Mouse (Mus musculus) central nervous system, embryonic 18 days (tissue): ENCODE measurements around the gene Adam1b. TPM values are rescaled to one million over a fixed set of nuclear protein-coding genes. Genes with fewer than 3 reads are reported as not detected.

Experiments
- polyA plus RNA-seq: library from polyadenylated mRNA; depleted of rRNA; stranded (reverse); fragments of >200 nt; gene quantifications from 2 replicates; pipeline ENCODE4 v1.2.3, GENCODE M21; 2012; rRNA removed

Gene Adam1b
- polyA plus RNA-seq = not detected in 2 replicates

DNA sequence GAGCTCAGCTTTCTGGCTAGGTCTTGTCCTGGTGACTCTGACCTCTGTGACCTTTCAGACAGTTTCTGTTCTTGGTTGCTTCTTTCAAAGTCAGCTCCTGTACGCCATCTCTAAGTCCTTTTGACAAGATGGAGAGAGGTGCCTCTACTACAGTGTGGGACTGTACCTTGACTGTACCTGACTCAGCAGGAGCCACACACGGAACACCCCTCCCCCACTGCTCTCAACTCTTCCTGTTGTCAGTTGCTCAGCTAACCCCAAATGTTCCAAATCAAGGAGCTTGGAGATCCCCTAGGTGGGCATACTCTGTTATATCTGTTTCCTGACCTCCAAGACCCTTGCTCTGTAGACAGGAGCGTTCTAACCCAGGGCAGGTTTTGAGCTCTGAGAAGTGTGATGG is at the start of gene Adam1b:
Adam1b (minus strand) TSS at position 205 of the 400 bp plus-strand sequence.

DNA sequence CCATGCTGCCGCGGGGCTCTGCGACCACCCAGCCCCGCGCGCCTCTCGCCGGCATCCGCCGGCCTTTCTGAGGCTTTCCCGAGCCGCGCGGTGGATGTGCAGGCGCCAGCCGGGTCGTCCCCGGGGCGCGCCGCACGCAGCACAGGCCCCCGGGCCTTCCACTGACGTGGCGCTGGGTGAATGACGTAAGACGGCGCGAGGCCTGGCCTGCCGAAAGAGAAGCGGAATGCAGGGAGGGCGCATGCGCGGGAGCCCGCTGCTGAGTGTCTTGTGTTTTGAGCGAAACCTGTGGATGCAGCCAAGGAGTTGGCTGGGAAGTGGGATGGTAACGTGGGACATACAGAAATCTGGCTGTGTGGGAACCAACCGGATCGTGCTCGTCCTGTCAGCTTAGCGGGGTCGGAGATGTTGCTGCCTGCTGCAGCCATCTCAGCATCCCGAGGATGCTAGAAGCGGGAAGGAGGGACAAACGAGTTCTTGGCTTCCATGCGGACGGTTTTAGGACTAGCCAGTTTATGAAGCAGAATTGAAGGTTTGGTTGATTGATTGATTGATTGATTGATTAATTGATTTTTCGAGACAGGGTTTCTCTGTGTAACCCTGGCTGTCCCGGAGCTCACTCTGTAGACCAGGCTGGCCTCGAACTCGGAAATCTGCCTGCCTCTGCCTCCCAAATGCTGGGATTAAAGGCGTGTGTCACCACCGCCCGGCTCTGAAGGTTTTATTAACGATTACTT is 42.7 kb upstream of the Adam1b start, which contains the start of gene Mapkapk5:
Mapkapk5 (minus strand) TSS at position 113 of the 737 bp plus-strand sequence.

DNA sequence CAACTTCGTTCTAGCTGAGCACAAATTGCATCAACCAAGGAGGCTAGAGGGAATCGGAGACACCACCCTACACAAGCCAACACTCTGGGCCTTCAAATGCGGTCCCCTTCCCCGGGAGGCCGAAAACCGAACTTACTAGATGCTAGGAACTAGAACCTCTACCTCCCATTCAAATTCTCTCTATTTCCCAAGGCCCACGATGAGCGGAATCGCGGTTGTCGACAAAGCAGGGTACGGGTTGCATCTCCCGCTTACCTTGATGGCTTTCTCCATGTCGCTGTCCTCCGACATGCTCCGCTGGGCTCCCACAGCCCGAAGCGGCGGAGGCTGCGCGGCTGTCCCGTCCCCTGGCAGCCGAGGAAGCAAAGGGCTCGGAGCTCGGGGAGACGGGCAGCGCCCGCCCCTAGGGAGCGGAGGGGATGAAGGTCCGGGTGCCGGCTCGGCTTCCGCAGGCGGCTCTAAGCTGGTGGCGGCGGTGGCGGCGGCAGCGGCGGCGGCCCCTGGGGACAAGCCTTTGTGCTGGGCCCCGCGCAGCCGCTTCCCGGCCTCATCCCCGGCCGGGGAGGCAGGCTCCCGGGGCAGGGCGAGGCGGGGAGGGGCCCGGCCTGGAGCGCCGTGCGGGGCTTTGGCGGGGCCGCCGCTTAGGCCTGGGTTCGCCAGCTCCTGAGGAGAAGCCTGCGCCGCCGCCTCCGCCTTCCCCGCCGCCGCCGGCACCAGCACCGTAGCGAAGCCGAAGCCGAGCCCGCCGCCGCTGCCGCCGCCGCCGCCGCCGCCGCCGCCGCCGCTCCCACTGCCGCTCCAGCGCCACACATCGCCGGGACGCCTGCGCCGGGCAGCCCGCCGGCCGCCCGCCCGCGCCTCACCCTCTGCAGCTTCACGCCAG is 41.9 kb upstream of the Adam1b start, which contains the start of the genes Adam1a and Gm42878:
Adam1a (minus strand) TSS at position 573 of the 883 bp plus-strand sequence.
Gm42878 (minus strand) TSS at position 573 of the 883 bp plus-strand sequence.

DNA sequence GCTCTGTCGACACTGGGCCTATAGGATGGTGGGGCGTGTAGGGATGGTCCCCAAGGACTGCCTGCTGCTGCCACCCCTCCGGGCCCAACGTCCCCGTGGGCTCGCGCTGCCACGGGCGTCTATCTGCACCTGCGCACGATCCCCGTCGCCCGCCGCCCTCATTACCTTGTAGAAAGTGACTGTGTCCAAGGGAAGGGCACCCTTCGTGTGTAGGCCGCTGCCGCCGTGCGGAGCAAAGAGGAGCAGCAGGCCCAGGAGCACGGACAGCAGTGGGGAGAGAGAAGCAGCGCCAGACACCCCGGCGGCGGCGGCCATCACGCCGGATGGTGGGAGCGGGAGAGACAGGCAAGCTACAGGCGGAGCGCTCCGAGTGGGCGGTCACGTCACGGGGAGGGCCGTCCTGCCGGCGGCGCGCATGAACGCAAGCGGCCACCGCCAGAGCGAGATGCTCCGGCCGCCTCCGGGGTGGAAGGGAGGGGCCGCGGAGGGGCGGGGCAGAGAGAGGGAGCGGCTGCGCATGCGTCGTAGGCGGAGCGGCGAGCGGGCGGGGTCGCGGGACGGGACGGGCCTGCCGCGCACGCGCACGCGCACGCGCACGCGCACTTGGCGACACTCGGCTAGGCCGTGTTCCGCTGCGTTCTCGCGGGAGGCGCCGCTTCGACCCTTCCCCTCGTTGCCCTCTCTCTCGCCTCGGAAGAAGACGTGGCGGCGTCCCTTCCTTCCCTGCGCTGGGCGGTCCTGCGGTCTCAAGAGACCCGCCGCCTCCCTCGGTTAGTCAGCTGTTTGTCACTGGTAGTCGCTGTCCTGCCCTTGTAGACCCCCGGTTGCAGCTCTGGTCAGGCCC is 51.0 kb downstream of the Adam1b start, which contains the start of gene Erp29:
Erp29 (minus strand) TSS at position 481 of the 844 bp plus-strand sequence.

DNA sequence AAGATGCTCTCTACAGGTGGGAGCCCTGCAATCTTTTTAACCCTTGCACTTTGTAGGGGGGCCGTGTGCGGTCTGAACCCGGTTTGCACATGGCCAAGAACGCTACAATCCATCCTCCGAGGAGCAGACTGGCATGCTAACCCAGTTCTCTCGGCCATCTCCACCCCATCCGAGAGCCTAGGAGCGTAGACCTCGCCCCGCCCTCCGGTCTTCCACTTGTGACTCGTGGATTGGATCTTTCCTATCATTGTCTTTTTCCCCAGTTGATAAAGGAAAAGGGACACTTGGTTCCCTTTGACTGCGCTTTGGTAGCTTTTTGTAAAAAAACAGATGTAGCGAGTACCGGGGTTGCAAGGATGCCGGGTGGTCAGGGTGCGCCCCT is 51.6 kb downstream of the Adam1b start, which contains the start of gene Tmem116:
Tmem116 (plus strand) TSS at position 250 of the 382 bp plus-strand sequence.

Other genes with a start within 250 kb of the Adam1b start
- gene Trafd1, start 117.8 kb downstream of the Adam1b start, polyA plus RNA-seq = 168 and 172 TPM in 2 replicates
- 33.8 and 35.4 TPM in 2 replicates for gene Naa25, start 105.5 kb downstream of the Adam1b start, polyA plus RNA-seq
- 1.3 and 2.2 TPM in 2 replicates for gene Tmem116, start 51.5 kb downstream of the Adam1b start, polyA plus RNA-seq
- 141 and 157 TPM in 2 replicates for gene Erp29, start 50.9 kb downstream of the Adam1b start, polyA plus RNA-seq
- gene Adam1a, start 42.0 kb upstream of the Adam1b start, polyA plus RNA-seq = 35.6 and 38.7 TPM in 2 replicates
- 0.14 and 0.36 TPM in 2 replicates for gene Gm42878, start 42.0 kb upstream of the Adam1b start, polyA plus RNA-seq
- 126 and 129 TPM in 2 replicates for gene Mapkapk5, start 42.5 kb upstream of the Adam1b start, polyA plus RNA-seq
- 133 and 141 TPM in 2 replicates for gene Aldh2, start 90.4 kb upstream of the Adam1b start, polyA plus RNA-seq
- gene Acad12, start 115.5 kb upstream of the Adam1b start, polyA plus RNA-seq = 2.3 and 2.4 TPM in 2 replicates
- gene Acad10, start 157.1 kb upstream of the Adam1b start, polyA plus RNA-seq = 1.4 and 2.0 TPM in 2 replicates
- 34.8 and 36.3 TPM in 2 replicates for gene Brap, start 157.1 kb upstream of the Adam1b start, polyA plus RNA-seq
- gene Atxn2, start 207.9 kb upstream of the Adam1b start, polyA plus RNA-seq = 129 and 141 TPM in 2 replicates